Mouse (Mus musculus) ES-E14 (cell line): ENCODE measurements at regions not wholly inside any gene's neighbourhood (a gene's known extent, or its start where the extent isn't known, plus 50 kb on each side); places are given as distances from the start of the nearest gene placed in this dataset.

Experiments
- DNase-seq: peaks from one replicate; pipeline ENCODE4 v3.0.0-alpha.2; 2013; ENCODE audit warnings: low read depth, low spot score
- H3K27ac ChIP-seq: 2 replicates; pipeline ENCODE4 v1.5.1; 2012; ENCODE audit warnings: low read depth, mild to moderate bottlenecking, low read length, moderate library complexity, mixed read lengths; ENCODE audit not compliant: poor library complexity, insufficient read depth, severe bottlenecking
- H3K36me3 ChIP-seq: 2 replicates; pipeline ENCODE4 v1.6.1; 2012; ENCODE audit warnings: mild to moderate bottlenecking, low read length, moderate library complexity, mixed read lengths; ENCODE audit not compliant: control insufficient read depth, poor library complexity, insufficient read depth, severe bottlenecking
- H3K4me1 ChIP-seq, 2 experiments: fragments of 150-350 bp in 1 of 2; sonication (generic) in 1 of 2; 2 replicates each; pipeline ENCODE4 v1.6.1; 2012; ENCODE audit warnings: low read length in 2 of 2, mild to moderate bottlenecking in 1 of 2, mixed read lengths in 1 of 2; ENCODE audit not compliant: control insufficient read depth in 2 of 2, insufficient read depth in 2 of 2, poor library complexity in 1 of 2
- H3K4me3 ChIP-seq, 2 experiments: fragments of 150-350 bp in 1 of 2; sonication (generic) in 1 of 2; 2 replicates each; pipeline ENCODE4 v1.5.1; 2012; ENCODE audit warnings: low read length in 2 of 2, low read depth in 1 of 2, mild to moderate bottlenecking in 1 of 2, mixed read lengths in 1 of 2; ENCODE audit not compliant: insufficient read depth in 1 of 2, poor library complexity in 1 of 2, severe bottlenecking in 1 of 2
- H3K9ac ChIP-seq: 2 replicates; pipeline ENCODE4 v1.6.1; 2012; ENCODE audit warnings: low read depth, mild to moderate bottlenecking, low read length, mixed read lengths; ENCODE audit not compliant: poor library complexity, insufficient read depth, severe bottlenecking
- H3K9me3 ChIP-seq: fragments of 150-350 bp; sonication (generic); 2 replicates; pipeline ENCODE4 v1.6.1; 2012; ENCODE audit warnings: low read depth, mild to moderate bottlenecking, low read length; ENCODE audit not compliant: control insufficient read depth, insufficient read depth
- CHD2 ChIP-seq: IDR thresholded peaks from 2 replicates; pipeline ENCODE4 v1.6.1; 2014; ENCODE audit warnings: mild to moderate bottlenecking, low read depth, low read length, inconsistent platforms
- HCFC1 ChIP-seq: IDR thresholded peaks from 2 replicates; pipeline ENCODE4 v1.6.1; 2012; ENCODE audit warnings: low read length, inconsistent platforms, borderline replicate concordance; ENCODE audit not compliant: insufficient read depth
- MAFK ChIP-seq: IDR thresholded peaks from 2 replicates; pipeline ENCODE4 v1.6.1; 2014; ENCODE audit warnings: mild to moderate bottlenecking, low read depth, low read length, inconsistent platforms; ENCODE audit not compliant: insufficient read depth
- ZC3H11A ChIP-seq: IDR thresholded peaks from 2 replicates; pipeline ENCODE4 v1.6.1; 2012; ENCODE audit warnings: low read depth, mild to moderate bottlenecking, inconsistent platforms, low read length, borderline replicate concordance
- ZNF384 ChIP-seq: IDR thresholded peaks from 2 replicates; pipeline ENCODE4 v1.6.1; 2012; ENCODE audit warnings: low read depth, low read length, inconsistent platforms
- in situ Hi-C, 2 experiments: fragments of 600-800 bp; cut with MboI; formaldehyde crosslinking; loops; one replicate each; pipeline ENCODE4 v1.15.1; 2025; ENCODE audit warnings: low sequenced_read_pairs in 2 of 2, inconsistent platforms in 1 of 2; ENCODE audit not compliant: unreplicated experiment in 2 of 2

DNA sequence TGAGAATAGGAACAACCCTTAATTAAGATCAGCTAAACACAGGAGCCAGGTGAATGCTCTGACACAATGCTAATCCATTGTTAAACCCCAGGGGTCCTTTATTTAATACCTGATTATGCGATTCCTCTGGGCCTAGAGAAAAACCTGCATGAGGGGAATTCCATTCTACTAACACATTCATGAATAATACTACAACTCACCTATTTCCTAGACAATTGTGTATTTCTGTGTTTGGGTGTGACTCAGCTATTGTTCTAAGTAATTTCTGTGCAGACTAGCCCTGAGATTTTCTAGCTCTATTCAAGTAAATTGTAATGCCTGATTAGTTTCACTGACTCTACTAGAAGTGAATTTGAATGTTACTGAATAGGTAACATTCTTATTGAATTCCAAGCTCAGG is 2176.5 kb downstream of the Gm37988 start:
- Histone ChIP-seq H3K4me1 (no peaks in the 10 kb centered on the region), H3K9ac (no peak overlapping the region), H3K36me3 (no peaks in the 10 kb centered on the region), H3K27ac (no peak overlapping the region), H3K4me3 (no peak overlapping the region), H3K9me3 (no peaks in the 10 kb centered on the region)
- in situ Hi-C loops, result loop anchor here in 1 of 2 experiments (25.0 kb wide), 1 partner anchor 572 kb away; no protein-coding TSS in a partner anchor
- TF ChIP-seq MAFK (no peak), CHD2 (no peak), ZC3H11A (no peak), HCFC1 (no peak), ZNF384 (no peak)
- DNase-seq, result peak; percentile 13

DNA sequence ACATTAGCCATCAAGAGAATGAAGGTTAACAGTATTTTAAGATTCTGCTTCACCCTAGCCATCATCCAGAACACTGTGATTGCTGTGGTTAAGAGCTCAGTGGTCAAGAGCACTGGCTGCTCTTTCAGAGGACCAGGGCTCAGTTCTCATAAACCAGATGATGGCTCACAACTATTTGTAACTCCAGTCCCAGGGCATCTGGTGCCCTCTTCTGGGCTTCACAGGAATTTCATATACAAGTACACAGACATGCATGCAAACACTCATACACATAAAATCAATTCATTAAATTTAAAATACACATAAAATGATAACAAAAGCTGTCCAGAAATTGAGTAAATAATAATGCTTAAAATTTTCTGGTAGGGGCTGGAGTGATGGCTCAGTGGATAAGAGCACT is 2189.9 kb downstream of the Gm37988 start:
- Histone ChIP-seq H3K4me1 (no peaks in the 10 kb centered on the region), H3K36me3 (no peaks in the 10 kb centered on the region), H3K9ac (no peak overlapping the region), H3K4me3 (no peak overlapping the region), H3K9me3 (no peaks in the 10 kb centered on the region), H3K27ac (no peak overlapping the region)
- DNase-seq, result no peak
- TF ChIP-seq ZNF384 (no peak), ZC3H11A (peak; percentile 16; the same call in 1 of the 2 replicates)
- in situ Hi-C loops, result loop anchor here in 1 of 2 experiments (25.0 kb wide), 1 partner anchor 585 kb away; no protein-coding TSS in a partner anchor

DNA sequence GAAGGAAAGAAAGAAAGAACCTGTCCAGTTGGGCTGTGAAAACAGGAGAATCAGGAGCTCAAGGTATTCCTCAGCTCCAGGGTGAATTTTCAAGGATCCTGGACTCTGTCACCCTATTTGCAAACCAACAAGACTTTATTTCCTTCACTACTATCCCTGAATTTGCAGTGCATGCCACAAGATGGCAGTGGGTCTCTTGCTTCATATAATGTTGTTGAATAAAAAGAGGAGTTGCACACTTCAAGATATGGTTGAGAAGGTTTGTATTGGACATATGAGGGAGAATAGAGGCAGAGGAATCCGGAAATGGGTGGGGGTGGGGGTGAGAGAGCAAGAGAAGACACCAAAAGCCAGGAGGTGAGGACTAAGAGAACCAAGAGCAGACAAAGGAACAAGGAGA is 2202.5 kb downstream of the Gm37988 start:
- in situ Hi-C loops, result no loop called here
- Histone ChIP-seq H3K27ac (no peak overlapping the region), H3K9ac (no peak overlapping the region), H3K9me3 (no peaks in the 10 kb centered on the region), H3K36me3 (no peaks in the 10 kb centered on the region), H3K4me3 (no peak overlapping the region), H3K4me1 (no peaks in the 10 kb centered on the region)
- 0 out of 2 replicates have a peak, but pooled peaks have one; percentile 11 for TF ChIP-seq ZC3H11A
- no peak for TF ChIP-seq CHD2
- DNase-seq, result no peak
